In genomic region chr12:89239826-89240225, GRCm38 (mm10) we compare ENCODE assay signal across 23 mouse cellular contexts.
DNase-seq lines count a peak whose midpoint lies in the region; ATAC-seq and TF ChIP-seq lines count a peak whose summit lies in the region.
"Had no signal": no experiment of that assay in that cellular context is flagged by ENCODE, and none has a peak within 500 bp of the region (broad histone marks: within the 10 kb centered on the region; RNA-seq: fewer than 3 reads in every experiment).

No protein-coding gene starts in this region.

- no peak for ATAC-seq in liver, postnatal 0 days
- ATAC-seq in lung, embryonic 14.5 days (ENCODE audit: insufficient read depth) = peak; percentile 88
- ATAC-seq: activated CD4-positive, CD25-positive, alpha-beta regulatory T cell, adult 4 months; CD4-positive, CD25-positive, alpha-beta regulatory T cell, adult 4 months; inflammation-experienced regulatory T-cells, adult 6 months; midbrain, embryonic 15.5 days had no signal

- no peaks in the 10 kb centered on the region for H3K4me1 ChIP-seq in liver, adult 2 months (ENCODE audit: control insufficient read depth, insufficient read depth, low read length)
- H3K4me1 ChIP-seq in liver, postnatal 0 days (ENCODE audit: insufficient read depth) = no peaks in the 10 kb centered on the region
- H3K4me1 ChIP-seq in lung, embryonic 14.5 days (ENCODE audit: insufficient read depth) = no peaks in the 10 kb centered on the region
- H3K4me1 ChIP-seq: forebrain, embryonic 10.5 days; heart, embryonic 13.5 days; hindbrain, embryonic 13.5 days; limb, embryonic 12.5 days; liver, embryonic 13.5 days; midbrain, embryonic 15.5 days had no signal

- H3K9ac ChIP-seq in liver, adult 2 months (ENCODE audit: low read depth, low read length) = no peak overlapping the region
- no peak overlapping the region for H3K9ac ChIP-seq in liver, postnatal 0 days (replicated peaks)
- H3K9ac ChIP-seq in lung, embryonic 14.5 days = no peak overlapping the region
- H3K9ac ChIP-seq: heart, embryonic 13.5 days; hindbrain, embryonic 13.5 days; limb, embryonic 12.5 days; liver, embryonic 13.5 days; midbrain, embryonic 15.5 days had no signal

- TF ChIP-seq POLR2A in liver, adult 2 months (IDR thresholded peaks at IDR 0.05; ENCODE audit: extremely low read depth, insufficient read depth, low read length) = no peak

- peak; percentile 0 for DNase-seq in heart, adult 8-10 months (ENCODE audit: low spot score)
- no peak for DNase-seq in heart, adult 11 months
- peak; percentile 1 for DNase-seq in liver, adult 2 months (ENCODE audit: extremely low read depth, low read depth, low spot score)
- DNase-seq in liver, postnatal 0 days = no peak
- peak; percentile 76 for DNase-seq in lung, embryonic 14.5 days
- peak; percentile 43 for DNase-seq in lung, postnatal 36 days
- no peak for DNase-seq in thymus, postnatal 0 days (ENCODE audit: low spot score)
- no peak for DNase-seq in thymus, postnatal 36 days
- DNase-seq: adrenal gland, postnatal 10 days; cerebellum, postnatal 14 days; embryo, embryonic 11 days; gastrocnemius, adult 2 months; liver, embryonic 13.5 days; thymus, postnatal 14 days had no signal

- no peak for TF ChIP-seq CTCF in liver, adult 2 months (IDR thresholded peaks at IDR 0.05; ENCODE audit: low read depth, low read length)
- TF ChIP-seq CTCF in liver, postnatal 0 days (IDR thresholded peaks at IDR 0.05; ENCODE audit: low read depth) = no peak
- TF ChIP-seq CTCF in lung, embryonic 14.5 days (IDR thresholded peaks at IDR 0.05; ENCODE audit: low read depth) = no peak

- WGBS in liver, adult 2 months = 14% methylated on average over 1 of the region's 1 CpGs
- 35% methylated on average over 1 of the region's 1 CpGs for WGBS in liver, postnatal 0 days (ENCODE audit: insufficient replicate concordance)
- 12% methylated on average over 1 of the region's 1 CpGs for WGBS in lung, embryonic 14.5 days

- no peak overlapping the region for H3K4me2 ChIP-seq in liver, postnatal 0 days (ENCODE audit: low read depth, low read length)
- no peak overlapping the region for H3K4me2 ChIP-seq in lung, embryonic 14.5 days
- H3K4me2 ChIP-seq: heart, embryonic 13.5 days; hindbrain, embryonic 13.5 days; limb, embryonic 12.5 days; liver, embryonic 13.5 days; midbrain, embryonic 15.5 days had no signal

- no peaks in the 10 kb centered on the region for H3K27me3 ChIP-seq in liver, adult 2 months (ENCODE audit: control insufficient read depth, insufficient read depth, low read length)
- no peaks in the 10 kb centered on the region for H3K27me3 ChIP-seq in liver, postnatal 0 days (ENCODE audit: insufficient read depth, low read length)
- H3K27me3 ChIP-seq in lung, embryonic 14.5 days (ENCODE audit: insufficient read depth, low read length) = no peaks in the 10 kb centered on the region
- H3K27me3 ChIP-seq: heart, embryonic 13.5 days; hindbrain, embryonic 13.5 days; limb, embryonic 12.5 days; liver, embryonic 13.5 days; midbrain, embryonic 15.5 days had no signal

- no peaks in the 10 kb centered on the region for H3K9me3 ChIP-seq in liver, postnatal 0 days (ENCODE audit: low read length)
- H3K9me3 ChIP-seq in lung, embryonic 14.5 days (ENCODE audit: low read depth, low read length) = no peaks in the 10 kb centered on the region
- H3K9me3 ChIP-seq: forebrain, embryonic 10.5 days; hindbrain, embryonic 13.5 days; liver, embryonic 13.5 days; midbrain, embryonic 15.5 days had no signal

- no peaks in the 10 kb centered on the region for H3K36me3 ChIP-seq in liver, adult 2 months (ENCODE audit: control insufficient read depth, insufficient read depth, low read length)
- no peaks in the 10 kb centered on the region for H3K36me3 ChIP-seq in liver, postnatal 0 days (replicated peaks; ENCODE audit: insufficient read depth, low read length)
- H3K36me3 ChIP-seq in lung, embryonic 14.5 days (ENCODE audit: insufficient read depth) = no peaks in the 10 kb centered on the region
- H3K36me3 ChIP-seq: forebrain, embryonic 10.5 days; heart, embryonic 13.5 days; hindbrain, embryonic 13.5 days; limb, embryonic 12.5 days; liver, embryonic 13.5 days; midbrain, embryonic 15.5 days had no signal

- H3K79me2 ChIP-seq in liver, adult 2 months (ENCODE audit: control insufficient read depth, insufficient read depth, low read length) = no peaks in the 10 kb centered on the region

- TF ChIP-seq EP300 in liver, postnatal 0 days (IDR thresholded peaks at IDR 0.05; ENCODE audit: low read depth) = no peak

- no peak overlapping the region for H3K4me3 ChIP-seq in liver, adult 2 months (ENCODE audit: insufficient read depth, low read depth, low read length)
- H3K4me3 ChIP-seq in liver, postnatal 0 days (ENCODE audit: low read depth, low read length) = no peak overlapping the region
- no peak overlapping the region for H3K4me3 ChIP-seq in lung, embryonic 14.5 days (ENCODE audit: low read depth, low read length)
- H3K4me3 ChIP-seq: forebrain, embryonic 10.5 days; gastrocnemius, adult 2 months; heart, embryonic 13.5 days; hindbrain, embryonic 13.5 days; limb, embryonic 12.5 days; liver, embryonic 13.5 days; midbrain, embryonic 15.5 days; myocyte had no signal

- no peak overlapping the region for H3K27ac ChIP-seq in liver, adult 2 months (replicated peaks; ENCODE audit: insufficient read depth, low read depth, low read length)
- no peak overlapping the region for H3K27ac ChIP-seq in liver, postnatal 0 days (ENCODE audit: low read depth)
- H3K27ac ChIP-seq in lung, embryonic 14.5 days (ENCODE audit: low read depth) = no peak overlapping the region
- H3K27ac ChIP-seq: forebrain, embryonic 10.5 days; gastrocnemius, adult 2 months; heart, embryonic 13.5 days; hindbrain, embryonic 13.5 days; limb, embryonic 12.5 days; liver, embryonic 13.5 days; midbrain, embryonic 15.5 days had no signal

Comparison
In these comparisons a context has a peak if more than half of its experiments do, and no peak if none do; other contexts are left out.
1. DNase-seq: peak in heart, adult 8-10 months (single experiment), liver, adult 2 months (single experiment), lung, embryonic 14.5 days (single experiment) and lung, postnatal 36 days (single experiment); none in heart, adult 11 months (single experiment), liver, postnatal 0 days (single experiment), thymus, postnatal 0 days (single experiment) and thymus, postnatal 36 days (0 of 2).